Comparison of ENCODE assay signal across 18 mouse cellular contexts in genomic region chr16:63621845-63622244, GRCm38 (mm10).
DNase-seq lines count a peak whose midpoint lies in the region; ATAC-seq and TF ChIP-seq lines count a peak whose summit lies in the region.
"Had no signal": no experiment of that assay in that cellular context is flagged by ENCODE, and none has a peak within 500 bp of the region (broad histone marks: within the 10 kb centered on the region; RNA-seq: fewer than 3 reads in every experiment).

No protein-coding gene starts in this region.

- no peaks in the 10 kb centered on the region for H3K36me3 ChIP-seq in hindbrain, postnatal 0 days (ENCODE audit: insufficient read depth, low read length)
- H3K36me3 ChIP-seq in hindbrain, embryonic 12.5 days = no peaks in the 10 kb centered on the region
- no peaks in the 10 kb centered on the region for H3K36me3 ChIP-seq in midbrain, embryonic 14.5 days (ENCODE audit: control insufficient read depth, insufficient read depth, low read length)
- H3K36me3 ChIP-seq in midbrain, embryonic 15.5 days (replicated peaks) = no peaks in the 10 kb centered on the region
- H3K36me3 ChIP-seq: heart, embryonic 12.5 days; limb, embryonic 15.5 days; lung, embryonic 15.5 days; midbrain, embryonic 10.5 days had no signal

- H3K27me3 ChIP-seq in hindbrain, postnatal 0 days (ENCODE audit: insufficient read depth, low read length) = no peaks in the 10 kb centered on the region
- H3K27me3 ChIP-seq in hindbrain, embryonic 12.5 days = no peaks in the 10 kb centered on the region
- no peaks in the 10 kb centered on the region for H3K27me3 ChIP-seq in midbrain, embryonic 14.5 days (ENCODE audit: control insufficient read depth, insufficient read depth, low read length)
- H3K27me3 ChIP-seq in midbrain, embryonic 15.5 days (replicated peaks) = no peaks in the 10 kb centered on the region
- H3K27me3 ChIP-seq: heart, embryonic 12.5 days; limb, embryonic 15.5 days; lung, embryonic 15.5 days had no signal

- no peak overlapping the region for H3K9ac ChIP-seq in hindbrain, postnatal 0 days (replicated peaks; ENCODE audit: low read length)
- H3K9ac ChIP-seq in hindbrain, embryonic 12.5 days = no peak overlapping the region
- H3K9ac ChIP-seq in midbrain, embryonic 14.5 days (replicated peaks; ENCODE audit: low read length) = no peak overlapping the region
- H3K9ac ChIP-seq in midbrain, embryonic 15.5 days = no peak overlapping the region
- H3K9ac ChIP-seq: heart, embryonic 12.5 days; limb, embryonic 15.5 days; lung, embryonic 15.5 days had no signal

- H3K27ac ChIP-seq in hindbrain, postnatal 0 days = no peak overlapping the region
- H3K27ac ChIP-seq in hindbrain, embryonic 12.5 days = no peak overlapping the region
- H3K27ac ChIP-seq in midbrain, embryonic 14.5 days (replicated peaks; ENCODE audit: low read depth, low read length) = no peak overlapping the region
- no peak overlapping the region for H3K27ac ChIP-seq in midbrain, embryonic 15.5 days
- H3K27ac ChIP-seq: limb, embryonic 15.5 days; lung, embryonic 15.5 days; midbrain, embryonic 10.5 days had no signal

- TF ChIP-seq CTCF in hindbrain, postnatal 0 days (IDR thresholded peaks at IDR 0.05; ENCODE audit: low read depth) = no peak

- DNase-seq in embryo, embryonic 10.5 days (ENCODE audit: low spot score) = peak; percentile 15
- no peak for DNase-seq in embryo, embryonic 10 days (ENCODE audit: low spot score)
- DNase-seq in hindbrain, postnatal 0 days (ENCODE audit: low spot score) = peak; percentile 61
- peak; percentile 16 for DNase-seq in midbrain, embryonic 14.5 days
- peak; percentile 25 to 45 for DNase-seq in left cerebral cortex, postnatal 25 days (ENCODE audit: low spot score in 2 of 2)
- DNase-seq in yolk sac, embryonic 10.5 days (ENCODE audit: low spot score) = no peak
- DNase-seq: adrenal gland, adult 2 months; gastrocnemius, postnatal 25 days; heart, postnatal 4 days; kidney, postnatal 14 days; spleen, adult 18-20 months had no signal

- peak; percentile 72 for ATAC-seq in hindbrain, postnatal 0 days
- no peak for ATAC-seq in hindbrain, embryonic 12.5 days (ENCODE audit: low FRiP score)
- no peak for ATAC-seq in midbrain, embryonic 14.5 days (ENCODE audit: low FRiP score, low TSS enrichment)
- no peak for ATAC-seq in midbrain, embryonic 15.5 days (replicated peaks)
- ATAC-seq: intestine, postnatal 0 days had no signal

- no peaks in the 10 kb centered on the region for H3K9me3 ChIP-seq in hindbrain, postnatal 0 days (ENCODE audit: low read length)
- H3K9me3 ChIP-seq in hindbrain, embryonic 12.5 days (replicated peaks) = no peaks in the 10 kb centered on the region
- H3K9me3 ChIP-seq in midbrain, embryonic 14.5 days (ENCODE audit: control insufficient read depth, low read length) = no peaks in the 10 kb centered on the region
- H3K9me3 ChIP-seq in midbrain, embryonic 15.5 days = no peaks in the 10 kb centered on the region
- H3K9me3 ChIP-seq: heart, embryonic 12.5 days; limb, embryonic 15.5 days; lung, embryonic 15.5 days; midbrain, embryonic 10.5 days had no signal

- 53% methylated on average over 6 of the region's 6 CpGs for WGBS in hindbrain, postnatal 0 days
- 61% methylated on average over 6 of the region's 6 CpGs for WGBS in hindbrain, embryonic 12.5 days
- WGBS in midbrain, embryonic 14.5 days = 63% methylated on average over 6 of the region's 6 CpGs
- WGBS in midbrain, embryonic 15.5 days = 57% methylated on average over 6 of the region's 6 CpGs

- no peak overlapping the region for H3K4me2 ChIP-seq in hindbrain, postnatal 0 days (ENCODE audit: low read depth, low read length)
- no peak overlapping the region for H3K4me2 ChIP-seq in hindbrain, embryonic 12.5 days (replicated peaks)
- H3K4me2 ChIP-seq in midbrain, embryonic 14.5 days (ENCODE audit: low read length) = no peak overlapping the region
- H3K4me2 ChIP-seq in midbrain, embryonic 15.5 days = no peak overlapping the region
- H3K4me2 ChIP-seq: heart, embryonic 12.5 days; limb, embryonic 15.5 days; lung, embryonic 15.5 days had no signal

- intact Hi-C loops in left cerebral cortex, postnatal 25 days (cut with DNase I) = no loop called here

- H3K4me1 ChIP-seq in hindbrain, postnatal 0 days (ENCODE audit: insufficient read depth, low read length) = no peaks in the 10 kb centered on the region
- H3K4me1 ChIP-seq in hindbrain, embryonic 12.5 days = no peaks in the 10 kb centered on the region
- no peaks in the 10 kb centered on the region for H3K4me1 ChIP-seq in midbrain, embryonic 14.5 days (ENCODE audit: control insufficient read depth, insufficient read depth, low read length)
- no peaks in the 10 kb centered on the region for H3K4me1 ChIP-seq in midbrain, embryonic 15.5 days
- H3K4me1 ChIP-seq: heart, embryonic 12.5 days; limb, embryonic 15.5 days; lung, embryonic 15.5 days had no signal

- H3K4me3 ChIP-seq in hindbrain, postnatal 0 days (ENCODE audit: low read length) = no peak overlapping the region
- H3K4me3 ChIP-seq in hindbrain, embryonic 12.5 days = no peak overlapping the region
- no peak overlapping the region for H3K4me3 ChIP-seq in midbrain, embryonic 14.5 days (replicated peaks; ENCODE audit: low read depth, low read length)
- no peak overlapping the region for H3K4me3 ChIP-seq in midbrain, embryonic 15.5 days
- H3K4me3 ChIP-seq: heart, embryonic 12.5 days; limb, embryonic 15.5 days; lung, embryonic 15.5 days; midbrain, embryonic 10.5 days had no signal

Comparison
In these comparisons a context has a peak if more than half of its experiments do, and no peak if none do; other contexts are left out.
1. DNase-seq: peak in embryo, embryonic 10.5 days (single experiment), hindbrain, postnatal 0 days (single experiment), midbrain, embryonic 14.5 days (single experiment) and left cerebral cortex, postnatal 25 days (2 of 2); none in embryo, embryonic 10 days (single experiment) and yolk sac, embryonic 10.5 days (single experiment).